Mouse (Mus musculus) ES-E14 (cell line): ENCODE measurements around the gene Irak1bp1.

Experiments
- CHD2 ChIP-seq: IDR thresholded peaks from 2 replicates; pipeline ENCODE4 v1.6.1; 2014; ENCODE audit warnings: mild to moderate bottlenecking, low read depth, low read length, inconsistent platforms
- HCFC1 ChIP-seq: IDR thresholded peaks from 2 replicates; pipeline ENCODE4 v1.6.1; 2012; ENCODE audit warnings: low read length, inconsistent platforms, borderline replicate concordance; ENCODE audit not compliant: insufficient read depth
- MAFK ChIP-seq: IDR thresholded peaks from 2 replicates; pipeline ENCODE4 v1.6.1; 2014; ENCODE audit warnings: mild to moderate bottlenecking, low read depth, low read length, inconsistent platforms; ENCODE audit not compliant: insufficient read depth
- ZC3H11A ChIP-seq: IDR thresholded peaks from 2 replicates; pipeline ENCODE4 v1.6.1; 2012; ENCODE audit warnings: low read depth, mild to moderate bottlenecking, inconsistent platforms, low read length, borderline replicate concordance
- ZNF384 ChIP-seq: IDR thresholded peaks from 2 replicates; pipeline ENCODE4 v1.6.1; 2012; ENCODE audit warnings: low read depth, low read length, inconsistent platforms

- TF ChIP-seq ZC3H11A (no peak), CHD2 (no peak), HCFC1 (no peak), ZNF384 (no peak), MAFK (no peak)
These were observed 14.0 kb upstream of the Irak1bp1 start for GRCm38 (mm10) chr9:82815257-82815785.
